Mouse (Mus musculus) C2C12 (cell line): ENCODE results near the gene Ppfia4. TPM values are rescaled to one million over a fixed set of nuclear protein-coding genes. Genes with fewer than 3 reads are reported as not detected.

ENCODE experiments used
- H3K27me3 ChIP-seq: one replicate; pipeline ENCODE4 v1.6.1; 2011; ENCODE audit not compliant: control insufficient read depth, insufficient read depth, insufficient read length
- H3K36me3 ChIP-seq: one replicate; pipeline ENCODE4 v1.6.1; 2011; ENCODE audit not compliant: control insufficient read depth, insufficient read depth
- H3K4me3 ChIP-seq: one replicate; pipeline ENCODE4 v1.5.1; 2011; ENCODE audit warnings: mild to moderate bottlenecking, control low read depth; ENCODE audit not compliant: poor library complexity, insufficient read depth, severe bottlenecking
- H3K79me2 ChIP-seq: one replicate; pipeline ENCODE4 v1.6.1; 2011; ENCODE audit not compliant: control insufficient read depth, insufficient read depth
- H3K79me3 ChIP-seq: one replicate; pipeline ENCODE4 v1.6.1; 2011; ENCODE audit warnings: low read depth, control low read depth
- H3ac ChIP-seq: one replicate; pipeline ENCODE3; 2011; ENCODE audit warnings: low read depth; ENCODE audit not compliant: control insufficient read depth, insufficient read length
- CEBPB ChIP-seq: IDR thresholded peaks from one replicate; pipeline ENCODE4 v1.6.1; 2011; ENCODE audit warnings: low read depth, mild to moderate bottlenecking, control low read depth, moderate library complexity
- CTCF ChIP-seq: IDR thresholded peaks from one replicate; pipeline ENCODE4 v1.5.1; 2011; ENCODE audit not compliant: control insufficient read depth, insufficient read depth, insufficient read length
- FOSL1 ChIP-seq: IDR thresholded peaks from one replicate; pipeline ENCODE4 v1.8.0; 2011; ENCODE audit warnings: mild to moderate bottlenecking, low read length; ENCODE audit not compliant: poor library complexity, insufficient read depth, severe bottlenecking
- MAX ChIP-seq: IDR thresholded peaks from one replicate; pipeline ENCODE4 v1.6.1; 2011; ENCODE audit warnings: mild to moderate bottlenecking, control low read depth
- MYOD1 ChIP-seq: IDR thresholded peaks from one replicate; pipeline ENCODE4 v1.6.1; 2011; ENCODE audit warnings: low read depth; ENCODE audit not compliant: control insufficient read depth, insufficient read length
- MYOG ChIP-seq: IDR thresholded peaks from one replicate; pipeline ENCODE4 v1.6.1; 2011; ENCODE audit not compliant: control insufficient read depth, insufficient read length; ENCODE audit errors: extremely low read depth
- USF1 ChIP-seq: IDR thresholded peaks from one replicate; pipeline ENCODE4 v1.6.1; 2011; ENCODE audit warnings: low read depth, mild to moderate bottlenecking, control low read depth, moderate library complexity
- polyA plus RNA-seq: library from polyadenylated mRNA; unstranded; fragments of >200 nt; fragmentation: generic; extraction: Trizol; gene quantifications from one replicate; pipeline ENCODE4 v1.2.1, GENCODE M21; 2012; ENCODE audit warnings: missing spikeins

Ppfia4 gene
- polyA plus RNA-seq, 1 experiment, result 0.35 TPM

GRCm38 (mm10) chr1:134363194-134363593, 30.5 kb upstream of the Ppfia4 start:
- H3K27me3 ChIP-seq, result no peaks in the 10 kb centered on the region
- peaks cover 31% of the 10 kb centered on the region for H3K79me3 ChIP-seq
- peaks cover 35% of the 10 kb centered on the region for H3K79me2 ChIP-seq
- TF ChIP-seq MYOD1 (no peak), MYOG (no peak), CTCF (no peak), MAX (no peak), FOSL1 (no peak), USF1 (no peak), CEBPB (no peak)
- H3K4me3 ChIP-seq, result no peak overlapping the region
- peaks cover 23% of the 10 kb centered on the region for H3K36me3 ChIP-seq
- H3ac ChIP-seq, result no peak overlapping the region

- Histone ChIP-seq H3K79me2 (peaks cover 42% of the 10 kb centered on the region), H3K4me3 (peak within 1 kb of the TSS; percentile 68), H3K27me3 (no peaks in the 10 kb centered on the region), H3K36me3 (peaks cover 36% of the 10 kb centered on the region), H3ac (peak within 1 kb of the TSS; percentile 84), H3K79me3 (peaks cover 34% of the 10 kb centered on the region)
- TF ChIP-seq USF1 (no peak), MYOG (no peak), MAX (no peak), MYOD1 (no peak), FOSL1 (no peak), CTCF (no peak), CEBPB (no peak)
These were observed 29.1 kb upstream of the Ppfia4 start, which contains the start of gene Tmem183a for GRCm38 (mm10) chr1:134361857-134362212. Gene Tmem183a, minus strand, starts transcription at chr1:134361979.

- Histone ChIP-seq H3K79me3 (peaks cover 35% of the 10 kb centered on the region), H3ac (peak overlapping the region; percentile 84), H3K79me2 (peaks cover 47% of the 10 kb centered on the region), H3K36me3 (peaks cover 39% of the 10 kb centered on the region), H3K27me3 (no peaks in the 10 kb centered on the region), H3K4me3 (peak overlapping the region; percentile 68)
- TF ChIP-seq FOSL1, result no peak
- no peak for TF ChIP-seq CTCF
- TF ChIP-seq USF1, result no peak
These were observed 28.6 kb upstream of the Ppfia4 start for GRCm38 (mm10) chr1:134361195-134361856.

- Histone ChIP-seq H3K79me3 (peaks cover 36% of the 10 kb centered on the region), H3K4me3 (peak overlapping the region; percentile 68), H3K27me3 (no peaks in the 10 kb centered on the region), H3K36me3 (peaks cover 46% of the 10 kb centered on the region), H3K79me2 (peaks cover 50% of the 10 kb centered on the region), H3ac (no peak overlapping the region)
- TF ChIP-seq MYOD1 (no peak), MAX (no peak), USF1 (peak; percentile 18)
These were observed 27.9 kb upstream of the Ppfia4 start for GRCm38 (mm10) chr1:134360656-134361055.

- Histone ChIP-seq H3ac (no peak overlapping the region), H3K4me3 (no peak overlapping the region), H3K79me2 (peaks cover 50% of the 10 kb centered on the region), H3K36me3 (peaks cover 77% of the 10 kb centered on the region), H3K79me3 (peaks cover 39% of the 10 kb centered on the region), H3K27me3 (no peaks in the 10 kb centered on the region)
- TF ChIP-seq MAX (no peak), FOSL1 (no peak), CTCF (no peak), CEBPB (no peak), MYOD1 (no peak), MYOG (no peak), USF1 (no peak)
These were observed 24.7 kb upstream of the Ppfia4 start for GRCm38 (mm10) chr1:134357461-134357860.

- Histone ChIP-seq H3K79me2 (peaks cover 17% of the 10 kb centered on the region), H3K27me3 (no peaks in the 10 kb centered on the region), H3K79me3 (peaks cover 9% of the 10 kb centered on the region), H3K4me3 (no peak overlapping the region), H3ac (no peak overlapping the region), H3K36me3 (peaks cover 92% of the 10 kb centered on the region)
- TF ChIP-seq MYOD1, result no peak
- TF ChIP-seq MYOG, result no peak
- no peak for TF ChIP-seq USF1
- no peak for TF ChIP-seq MAX
- TF ChIP-seq CTCF, result no peak
- no peak for TF ChIP-seq FOSL1
- no peak for TF ChIP-seq CEBPB
These were observed 20.6 kb upstream of the Ppfia4 start for GRCm38 (mm10) chr1:134353326-134353725.
